Mouse (Mus musculus): ENCODE data around the gene Kcnk2. TPM values are rescaled to one million over a fixed set of nuclear protein-coding genes. Genes with fewer than 3 reads are reported as not detected.
A peak's percentile ranks its signal among the peaks of the same experiment; 100 is the strongest.

Kcnk2 gene
- polyA plus RNA-seq, 1 experiment from 2014 or later, result 1.0 TPM

- DNase-seq (ENCODE audit: low spot score) (no peak), ATAC-seq (ENCODE audit: low FRiP score, low TSS enrichment) (0 out of 2 replicates have a peak, but pooled peaks have one; percentile 29)
- no peak overlapping the region for H3K27ac ChIP-seq (replicated peaks)
- H3K4me2 ChIP-seq (replicated peaks; ENCODE audit: low read depth), result no peak overlapping the region
- no peaks in the 10 kb centered on the region for H3K4me1 ChIP-seq (replicated peaks; ENCODE audit: control insufficient read depth, insufficient read depth)
- TF ChIP-seq CTCF (IDR thresholded peaks at IDR 0.05; ENCODE audit: low read depth) (no peak), EP300 (optimal IDR thresholded peaks at IDR 0.05) (no peak)
- H3K9ac ChIP-seq (ENCODE audit: low read length), result no peak overlapping the region
- H3K27me3 ChIP-seq (ENCODE audit: control insufficient read depth, insufficient read depth, low read length), result no peaks in the 10 kb centered on the region
- H3K36me3 ChIP-seq (ENCODE audit: control insufficient read depth, insufficient read depth, low read length), result no peaks in the 10 kb centered on the region
- no peaks in the 10 kb centered on the region for H3K9me3 ChIP-seq (ENCODE audit: control insufficient read depth, low read length)
- H3K4me3 ChIP-seq (ENCODE audit: low read depth, low read length), result no peak overlapping the region
- 74% methylated on average over 8 of the region's 8 CpGs for whole genome bisulfite sequencing
These were observed 97.0 kb downstream of the Kcnk2 start for GRCm38 (mm10) chr1:189304988-189305522.

DNA sequence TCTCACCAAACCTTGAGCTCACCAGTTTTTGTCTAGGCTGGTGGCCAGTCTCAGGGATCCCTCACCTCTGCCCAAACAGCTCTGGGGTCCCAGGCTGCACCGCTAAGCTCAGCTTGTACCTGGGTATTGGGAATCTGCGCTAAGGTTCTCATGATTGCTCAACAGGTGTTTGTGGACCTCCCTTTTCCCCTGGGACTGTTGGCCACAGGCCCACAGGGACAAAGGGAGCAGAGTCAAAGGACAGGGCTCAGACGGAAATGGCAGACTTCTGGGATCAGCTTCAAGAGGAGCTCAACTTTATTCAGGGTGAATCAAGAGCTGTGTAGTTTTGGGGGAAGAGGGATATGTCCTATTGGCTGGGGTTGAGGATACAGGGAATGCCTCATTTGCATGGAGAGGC is 99.1 kb downstream of the Kcnk2 start:
- H3K4me2 ChIP-seq (replicated peaks; ENCODE audit: low read depth), result no peak overlapping the region
- no peak overlapping the region for H3K4me3 ChIP-seq (ENCODE audit: low read depth, low read length)
- WGBS, result 75% methylated on average over 3 of the region's 3 CpGs
- H3K36me3 ChIP-seq (ENCODE audit: control insufficient read depth, insufficient read depth, low read length), result no peaks in the 10 kb centered on the region
- peak; percentile 17 for DNase-seq (ENCODE audit: low spot score)
- no peaks in the 10 kb centered on the region for H3K27me3 ChIP-seq (ENCODE audit: control insufficient read depth, insufficient read depth, low read length)
- H3K4me1 ChIP-seq (replicated peaks; ENCODE audit: control insufficient read depth, insufficient read depth), result no peaks in the 10 kb centered on the region
- H3K9me3 ChIP-seq (ENCODE audit: control insufficient read depth, low read length), result no peaks in the 10 kb centered on the region
- TF ChIP-seq CTCF (IDR thresholded peaks at IDR 0.05; ENCODE audit: low read depth), result no peak
- ATAC-seq (ENCODE audit: low FRiP score, low TSS enrichment), result no peak
- H3K27ac ChIP-seq (replicated peaks), result no peak overlapping the region
- H3K9ac ChIP-seq (ENCODE audit: low read length), result no peak overlapping the region

DNA sequence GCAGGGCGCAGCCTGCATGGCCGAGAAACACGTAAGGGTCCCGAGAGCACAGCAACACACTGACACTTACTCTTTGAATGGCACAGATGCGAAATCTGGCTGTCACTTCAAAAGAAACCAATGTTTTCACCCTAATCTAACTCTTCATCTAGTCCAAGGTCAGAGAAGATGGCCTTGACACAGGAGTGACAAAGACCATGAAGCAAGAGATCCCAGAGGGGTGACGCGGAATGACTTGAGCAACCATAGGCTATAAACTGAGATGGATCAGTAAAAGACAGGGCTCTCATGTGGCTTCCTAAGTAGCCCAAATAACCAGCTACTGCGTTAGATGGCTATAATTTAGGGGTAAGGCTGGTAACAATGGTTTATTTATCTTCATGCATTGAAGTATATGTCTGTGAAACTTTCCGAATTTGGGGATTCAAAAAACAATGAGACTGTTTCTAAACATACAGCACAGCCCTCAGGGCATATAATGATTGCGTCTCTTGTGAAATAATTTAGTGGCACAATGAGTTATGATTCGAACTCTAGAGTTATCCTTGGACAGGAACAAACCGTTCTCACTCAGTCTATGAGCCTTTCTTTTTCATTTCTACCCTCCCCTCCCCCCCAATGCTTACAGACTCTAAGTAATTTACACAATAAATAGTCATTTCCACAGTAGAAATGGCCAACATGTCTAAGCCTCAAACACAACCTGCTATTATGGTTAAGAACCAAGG is 108.2 kb downstream of the Kcnk2 start:
- no peak overlapping the region for H3K4me2 ChIP-seq (replicated peaks; ENCODE audit: low read depth)
- H3K27me3 ChIP-seq (ENCODE audit: control insufficient read depth, insufficient read depth, low read length), result no peaks in the 10 kb centered on the region
- TF ChIP-seq CTCF (IDR thresholded peaks at IDR 0.05; ENCODE audit: low read depth) (no peak), EP300 (optimal IDR thresholded peaks at IDR 0.05) (no peak)
- no peak overlapping the region for H3K27ac ChIP-seq (replicated peaks)
- H3K36me3 ChIP-seq (ENCODE audit: control insufficient read depth, insufficient read depth, low read length), result no peaks in the 10 kb centered on the region
- H3K9ac ChIP-seq (ENCODE audit: low read length), result no peak overlapping the region
- H3K9me3 ChIP-seq (ENCODE audit: control insufficient read depth, low read length), result no peaks in the 10 kb centered on the region
- ATAC-seq (ENCODE audit: low FRiP score, low TSS enrichment), result no peak
- H3K4me1 ChIP-seq (replicated peaks; ENCODE audit: control insufficient read depth, insufficient read depth), result no peaks in the 10 kb centered on the region
- no peak for DNase-seq (ENCODE audit: low spot score)
- 84% methylated on average over 12 of the region's 12 CpGs for WGBS
- no peak overlapping the region for H3K4me3 ChIP-seq (ENCODE audit: low read depth, low read length)

DNA sequence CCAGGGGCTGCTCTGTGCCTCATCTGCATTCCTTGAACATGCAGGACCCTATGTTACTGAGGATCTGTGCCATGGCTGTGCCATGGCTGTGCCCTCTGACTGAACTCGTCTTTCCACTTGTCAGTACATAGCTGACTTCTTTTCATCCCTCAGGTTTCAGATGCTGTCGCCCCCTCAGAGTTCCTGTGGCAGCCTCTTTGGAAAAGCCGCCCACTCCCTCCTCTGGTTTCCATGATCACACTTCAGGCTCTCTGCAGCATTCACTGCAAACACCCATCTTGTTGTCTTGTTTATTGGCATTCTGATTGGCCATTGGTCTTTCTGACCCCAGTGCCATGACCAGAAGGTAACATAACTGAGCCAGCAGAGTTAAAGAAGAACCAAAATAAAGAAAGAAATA is 111.2 kb downstream of the Kcnk2 start:
- WGBS, result 53% methylated on average over 3 of the region's 3 CpGs

GRCm38 (mm10) chr1:189288948-189289347 is 113.1 kb downstream of the Kcnk2 start:
- no peak overlapping the region for H3K9ac ChIP-seq (ENCODE audit: low read length)
- DNase-seq (ENCODE audit: low spot score), result no peak
- no peak for ATAC-seq (ENCODE audit: low FRiP score, low TSS enrichment)
- H3K9me3 ChIP-seq (ENCODE audit: control insufficient read depth, low read length), result no peaks in the 10 kb centered on the region
- H3K36me3 ChIP-seq (ENCODE audit: control insufficient read depth, insufficient read depth, low read length), result no peaks in the 10 kb centered on the region
- TF ChIP-seq EP300 (optimal IDR thresholded peaks at IDR 0.05) (no peak), CTCF (IDR thresholded peaks at IDR 0.05; ENCODE audit: low read depth) (no peak)
- H3K4me3 ChIP-seq (ENCODE audit: low read depth, low read length), result no peak overlapping the region
- H3K4me1 ChIP-seq (replicated peaks; ENCODE audit: control insufficient read depth, insufficient read depth), result no peaks in the 10 kb centered on the region
- no peak overlapping the region for H3K27ac ChIP-seq (replicated peaks)
- WGBS, result 84% methylated on average over 8 of the region's 8 CpGs
- H3K4me2 ChIP-seq (replicated peaks; ENCODE audit: low read depth), result no peak overlapping the region
- H3K27me3 ChIP-seq (ENCODE audit: control insufficient read depth, insufficient read depth, low read length), result no peaks in the 10 kb centered on the region

More for the DNA sequence above, 111.2 kb downstream of the Kcnk2 start:
- no peaks in the 10 kb centered on the region for H3K9me3 ChIP-seq (ENCODE audit: control insufficient read depth, low read length)
- no peak overlapping the region for H3K4me2 ChIP-seq (replicated peaks; ENCODE audit: low read depth)
- no peaks in the 10 kb centered on the region for H3K36me3 ChIP-seq (ENCODE audit: control insufficient read depth, insufficient read depth, low read length)
- H3K4me3 ChIP-seq (ENCODE audit: low read depth, low read length), result no peak overlapping the region
- no peak overlapping the region for H3K9ac ChIP-seq (ENCODE audit: low read length)
- ATAC-seq (ENCODE audit: low FRiP score, low TSS enrichment), result no peak
- H3K4me1 ChIP-seq (replicated peaks; ENCODE audit: control insufficient read depth, insufficient read depth), result no peaks in the 10 kb centered on the region
- H3K27me3 ChIP-seq (ENCODE audit: control insufficient read depth, insufficient read depth, low read length), result no peaks in the 10 kb centered on the region
- no peak for DNase-seq (ENCODE audit: low spot score)
- TF ChIP-seq CTCF (IDR thresholded peaks at IDR 0.05; ENCODE audit: low read depth), result no peak
- TF ChIP-seq EP300 (optimal IDR thresholded peaks at IDR 0.05), result no peak
- H3K27ac ChIP-seq (replicated peaks), result no peak overlapping the region

GRCm38 (mm10) chr1:189272281-189272680 is 129.8 kb downstream of the Kcnk2 start:
- DNase-seq (ENCODE audit: low spot score), result no peak
- no peak overlapping the region for H3K4me2 ChIP-seq (replicated peaks; ENCODE audit: low read depth)
- WGBS, result 73% methylated on average over 2 of the region's 2 CpGs

More at GRCm38 (mm10) chr1:189272281-189272680, 129.8 kb downstream of the Kcnk2 start:
- no peaks in the 10 kb centered on the region for H3K27me3 ChIP-seq (ENCODE audit: control insufficient read depth, insufficient read depth, low read length)
- no peak for ATAC-seq (ENCODE audit: low FRiP score, low TSS enrichment)
- no peak overlapping the region for H3K27ac ChIP-seq (replicated peaks)
- no peak overlapping the region for H3K4me3 ChIP-seq (ENCODE audit: low read depth, low read length)
- H3K9ac ChIP-seq (ENCODE audit: low read length), result no peak overlapping the region
- no peak for TF ChIP-seq EP300 (optimal IDR thresholded peaks at IDR 0.05)
- TF ChIP-seq CTCF (IDR thresholded peaks at IDR 0.05; ENCODE audit: low read depth), result no peak
- H3K9me3 ChIP-seq (ENCODE audit: control insufficient read depth, low read length), result no peaks in the 10 kb centered on the region
- H3K4me1 ChIP-seq (replicated peaks; ENCODE audit: control insufficient read depth, insufficient read depth), result no peaks in the 10 kb centered on the region
- H3K36me3 ChIP-seq (ENCODE audit: control insufficient read depth, insufficient read depth, low read length), result no peaks in the 10 kb centered on the region

Data from stomach, postnatal 0 days (tissue).